Mouse (Mus musculus): Measurements from ENCODE around the gene Pias1.

The Pias1 gene

GRCm38 (mm10) chr9:62857719-62858261 lies 129.9 kb downstream of the Pias1 start, which contains the start of gene Calml4:
TSS of gene Calml4 (plus strand) at chr9:62858080.
- no peak for DNase-seq (ENCODE audit: low spot score in 2 of 2)

GRCm38 (mm10) chr9:62857216-62857615 lies 130.5 kb downstream of the Pias1 start:
- no peak for DNase-seq (ENCODE audit: low spot score in 2 of 2)

GRCm38 (mm10) chr9:62854483-62854882 lies 133.2 kb downstream of the Pias1 start:
- no peak for DNase-seq (ENCODE audit: low spot score in 2 of 2)

GRCm38 (mm10) chr9:62851571-62851970 lies 136.2 kb downstream of the Pias1 start:
- DNase-seq (ENCODE audit: low spot score in 2 of 2) = no peak

GRCm38 (mm10) chr9:62848641-62849040 lies 139.1 kb downstream of the Pias1 start:
- DNase-seq (ENCODE audit: low spot score in 2 of 2) = no peak

- peak; percentile 58 to 82 for DNase-seq (ENCODE audit: low spot score in 2 of 2)
These were observed 140.0 kb downstream of the Pias1 start for GRCm38 (mm10) chr9:62847694-62848093.

- no peak for DNase-seq (ENCODE audit: low spot score in 2 of 2)
These were observed 143.3 kb downstream of the Pias1 start for GRCm38 (mm10) chr9:62844461-62844860.

GRCm38 (mm10) chr9:62843356-62844024 lies 144.2 kb downstream of the Pias1 start:
- DNase-seq (ENCODE audit: low spot score in 2 of 2) = no peak

GRCm38 (mm10) chr9:62839172-62839770 lies 148.5 kb downstream of the Pias1 start:
- no peak for DNase-seq (ENCODE audit: low spot score in 2 of 2)

- DNase-seq (ENCODE audit: low spot score in 2 of 2) = peak in 1 of 2 experiments; percentile 26
These were observed 149.1 kb downstream of the Pias1 start, which contains the start of gene Cln6 for GRCm38 (mm10) chr9:62838506-62839171. TSS of gene Cln6 (plus strand) at chr9:62838785.

GRCm38 (mm10) chr9:62838146-62838505 lies 149.6 kb downstream of the Pias1 start:
- DNase-seq (ENCODE audit: low spot score in 2 of 2) = no peak

- no peak for DNase-seq (ENCODE audit: low spot score in 2 of 2)
These were observed 150.1 kb downstream of the Pias1 start for GRCm38 (mm10) chr9:62837611-62838010.

GRCm38 (mm10) chr9:62835705-62836446 lies 151.8 kb downstream of the Pias1 start:
- no peak for DNase-seq (ENCODE audit: low spot score in 2 of 2)

- DNase-seq (ENCODE audit: low spot score in 2 of 2) = no peak
These were observed 152.8 kb downstream of the Pias1 start for GRCm38 (mm10) chr9:62834906-62835305.

GRCm38 (mm10) chr9:62829877-62830276 lies 157.8 kb downstream of the Pias1 start:
- DNase-seq (ENCODE audit: low spot score in 2 of 2) = no peak

- DNase-seq (ENCODE audit: low spot score in 2 of 2) = peak; percentile 87 to 91
These were observed 159.1 kb downstream of the Pias1 start for GRCm38 (mm10) chr9:62828662-62829086.
